Mouse (Mus musculus) embryonic facial prominence, embryonic 11.5 days (tissue): Measurements from ENCODE around the gene Ltb4r1. TPM values are rescaled to one million over a fixed set of nuclear protein-coding genes. Genes with fewer than 3 reads are reported as not detected.

Experiments used
- ATAC-seq: fragments of 200-750 bp; cut with Nextera tagmentation; replicated peaks from 2 replicates; pipeline ENCODE4 v1.8.0; 2017; ENCODE audit warnings: low read depth; ENCODE audit not compliant: insufficient number of reproducible peaks, low FRiP score, low TSS enrichment
- DNase-seq: peaks from one replicate; pipeline ENCODE4 v3.0.0-alpha.2; 2015; ENCODE audit warnings: low spot score
- H3K27ac ChIP-seq: fragments of 300-500 bp; sonication (generic); replicated peaks from 2 replicates; pipeline ENCODE4 v1.5.1; 2014; ENCODE audit warnings: mild to moderate bottlenecking, low read depth, low read length, control low read depth
- H3K27me3 ChIP-seq: fragments of 300-500 bp; sonication (generic); 2 replicates; pipeline ENCODE4 v1.6.1; 2014; ENCODE audit warnings: mild to moderate bottlenecking, low read length, moderate library complexity, mixed read lengths; ENCODE audit not compliant: control insufficient read depth, insufficient read depth
- H3K36me3 ChIP-seq: fragments of 300-500 bp; sonication (generic); replicated peaks from 2 replicates; pipeline ENCODE4 v1.6.1; 2014; ENCODE audit warnings: low read depth, mild to moderate bottlenecking, low read length, moderate library complexity, mixed read lengths; ENCODE audit not compliant: control insufficient read depth, insufficient read depth
- H3K4me1 ChIP-seq: fragments of 300-500 bp; sonication (generic); 2 replicates; pipeline ENCODE4 v1.6.1; 2014; ENCODE audit warnings: low read length, mixed read lengths; ENCODE audit not compliant: control insufficient read depth, insufficient read depth
- H3K4me2 ChIP-seq: fragments of 300-500 bp; sonication (generic); 2 replicates; pipeline ENCODE4 v1.6.1; 2014; ENCODE audit warnings: low read depth, mild to moderate bottlenecking, control low read depth, low read length, moderate library complexity
- H3K4me3 ChIP-seq: fragments of 300-500 bp; sonication (generic); 2 replicates; pipeline ENCODE4 v1.5.1; 2014; ENCODE audit warnings: low read depth, low read length, control low read depth
- H3K9ac ChIP-seq: fragments of 300-500 bp; sonication (generic); replicated peaks from 2 replicates; pipeline ENCODE4 v1.6.1; 2014; ENCODE audit warnings: mild to moderate bottlenecking, control low read depth, low read length
- H3K9me3 ChIP-seq: fragments of 300-500 bp; sonication (generic); replicated peaks from 2 replicates; pipeline ENCODE4 v1.6.1; 2016; ENCODE audit warnings: mild to moderate bottlenecking, low read length, inconsistent platforms, mixed read lengths; ENCODE audit not compliant: control insufficient read depth
- WGBS: fragments of 180-500 bp; shearing (Covaris S2); extraction: QIAGEN DNeasy Blood & Tissue Kit; methylation state at CpG from one replicate; pipeline ENCODE4 v1.1.7; 2014; 5-methylcytosine and 5-hydroxymethylcytosine counted together
- polyA plus RNA-seq: library from polyadenylated mRNA; unstranded; fragments of >200 nt; fragmentation: Nextera tagmentation; extraction: Ambion mirVana; gene quantifications from 2 replicates; pipeline ENCODE4 v1.2.1, GENCODE M21; 2014

The Ltb4r1 gene
- polyA plus RNA-seq, 1 experiment from 2014 or later = not detected

- no peak for DNase-seq
- no peak overlapping the region for H3K9ac ChIP-seq
- 75% methylated on average over 2 of the region's 2 CpGs for WGBS
- no peaks in the 10 kb centered on the region for H3K9me3 ChIP-seq
- no peak overlapping the region for H3K4me2 ChIP-seq
- no peaks in the 10 kb centered on the region for H3K4me1 ChIP-seq
- H3K4me3 ChIP-seq = no peak overlapping the region
- H3K27me3 ChIP-seq = no peaks in the 10 kb centered on the region; the same call in none of the 2 replicates
- no peak overlapping the region for H3K27ac ChIP-seq
- H3K36me3 ChIP-seq = no peaks in the 10 kb centered on the region
- no peak for ATAC-seq
Measured at GRCm38 (mm10) chr14:55793461-55793860, 27.7 kb downstream of the Ltb4r1 start.

GRCm38 (mm10) chr14:55793946-55794345 lies 28.2 kb downstream of the Ltb4r1 start:
- no peak for DNase-seq
- Histone ChIP-seq H3K9me3 (no peaks in the 10 kb centered on the region), H3K36me3 (no peaks in the 10 kb centered on the region), H3K27ac (no peak overlapping the region), H3K27me3 (no peaks in the 10 kb centered on the region), H3K4me2 (no peak overlapping the region), H3K4me3 (no peak overlapping the region), H3K4me1 (no peaks in the 10 kb centered on the region), H3K9ac (no peak overlapping the region)
- no peak for ATAC-seq
- 63% methylated on average over 2 of the region's 2 CpGs for WGBS

- Histone ChIP-seq H3K36me3 (no peaks in the 10 kb centered on the region), H3K4me2 (no peak overlapping the region), H3K9ac (no peak overlapping the region), H3K9me3 (no peaks in the 10 kb centered on the region), H3K27me3 (no peaks in the 10 kb centered on the region), H3K4me1 (no peaks in the 10 kb centered on the region), H3K27ac (no peak overlapping the region), H3K4me3 (no peak overlapping the region)
- 86% methylated on average over 15 of the region's 15 CpGs for WGBS
- DNase-seq (no peak), ATAC-seq (no peak)
Measured at GRCm38 (mm10) chr14:55795380-55796163, 29.8 kb downstream of the Ltb4r1 start.

- 22% methylated on average over 16 of the region's 16 CpGs for WGBS
- Histone ChIP-seq H3K4me3 (peak overlapping the region; percentile 47), H3K4me2 (peak overlapping the region; percentile 63), H3K9me3 (no peaks in the 10 kb centered on the region), H3K36me3 (no peaks in the 10 kb centered on the region), H3K9ac (peak overlapping the region; percentile 47), H3K4me1 (no peaks in the 10 kb centered on the region), H3K27ac (0 out of 2 replicates have a peak overlapping the region, but pooled peaks have one; percentile 8), H3K27me3 (no peaks in the 10 kb centered on the region)
- DNase-seq (peak; percentile 88), ATAC-seq (no peak)
Measured at GRCm38 (mm10) chr14:55814885-55815284, 49.1 kb downstream of the Ltb4r1 start.

GRCm38 (mm10) chr14:55815310-55815751 lies 49.6 kb downstream of the Ltb4r1 start:
- WGBS = 26% methylated on average over 17 of the region's 17 CpGs
- 0 out of 2 replicates have a peak overlapping the region, but pooled peaks have one; percentile 8 for H3K27ac ChIP-seq
- peak overlapping the region; percentile 63 for H3K4me2 ChIP-seq
- DNase-seq = peak; percentile 69
- H3K4me1 ChIP-seq = no peaks in the 10 kb centered on the region
- H3K4me3 ChIP-seq = peak overlapping the region; percentile 47
- H3K9ac ChIP-seq = peak overlapping the region; percentile 47
- no peaks in the 10 kb centered on the region for H3K9me3 ChIP-seq
- no peaks in the 10 kb centered on the region for H3K36me3 ChIP-seq
- no peaks in the 10 kb centered on the region for H3K27me3 ChIP-seq
- 0 out of 2 replicates have a peak, but pooled peaks have one; percentile 44 for ATAC-seq

Other genes with a start within 250 kb of the Ltb4r1 start
- not detected in 2 replicates for gene Nrl, start 241.0 kb upstream of the Ltb4r1 start, polyA plus RNA-seq
- 12.7 and 14.6 TPM in 2 replicates for gene Pck2, start 225.7 kb upstream of the Ltb4r1 start, polyA plus RNA-seq
- gene Dcaf11, start 206.0 kb upstream of the Ltb4r1 start, polyA plus RNA-seq = 69.7 and 76.6 TPM in 2 replicates
- not detected in 2 replicates for gene A730061H03Rik, start 205.6 kb upstream of the Ltb4r1 start, polyA plus RNA-seq
- 3.6 and 5.9 TPM in 2 replicates for gene Fitm1, start 190.3 kb upstream of the Ltb4r1 start, polyA plus RNA-seq
- 136 and 139 TPM in 2 replicates for gene Psme1, start 187.8 kb upstream of the Ltb4r1 start, polyA plus RNA-seq
- gene Emc9, start 180.7 kb upstream of the Ltb4r1 start, polyA plus RNA-seq = 3.8 and 5.3 TPM in 2 replicates
- 237 and 259 TPM in 2 replicates for gene Psme2, start 174.8 kb upstream of the Ltb4r1 start, polyA plus RNA-seq
- gene Rnf31, start 174.3 kb upstream of the Ltb4r1 start, polyA plus RNA-seq = 9.7 and 11.8 TPM in 2 replicates
- 4.9 and 5.2 TPM in 2 replicates for gene Irf9, start 162.4 kb upstream of the Ltb4r1 start, polyA plus RNA-seq
- 3.8 and 4.2 TPM in 2 replicates for gene Rec8, start 147.9 kb upstream of the Ltb4r1 start, polyA plus RNA-seq
- gene Ipo4, start 130.0 kb upstream of the Ltb4r1 start, polyA plus RNA-seq = 85.0 and 86.9 TPM in 2 replicates
- 2.6 and 3.5 TPM in 2 replicates for gene Gm49378, start 128.1 kb upstream of the Ltb4r1 start, polyA plus RNA-seq
- 68.4 and 70.2 TPM in 2 replicates for gene Tm9sf1, start 122.2 kb upstream of the Ltb4r1 start, polyA plus RNA-seq
- gene Tssk4, start 115.8 kb upstream of the Ltb4r1 start, polyA plus RNA-seq = 0.38 and 0.84 TPM in 2 replicates
- gene Mdp1, start 105.5 kb upstream of the Ltb4r1 start, polyA plus RNA-seq = 62.5 and 63.6 TPM in 2 replicates
- gene Gmpr2, start 94.0 kb upstream of the Ltb4r1 start, polyA plus RNA-seq = 60.7 and 67.7 TPM in 2 replicates
- gene Nedd8, start 93.8 kb upstream of the Ltb4r1 start, polyA plus RNA-seq = 622 and 636 TPM in 2 replicates
- 61.3 and 67.7 TPM in 2 replicates for gene Tinf2, start 84.1 kb upstream of the Ltb4r1 start, polyA plus RNA-seq
- gene Tgm1, start 52.0 kb upstream of the Ltb4r1 start, polyA plus RNA-seq = 1.1 and 1.5 TPM in 2 replicates
- 19.9 and 21.5 TPM in 2 replicates for gene Rabggta, start 43.7 kb upstream of the Ltb4r1 start, polyA plus RNA-seq
- 75.9 and 84.8 TPM in 2 replicates for gene Dhrs1, start 20.3 kb upstream of the Ltb4r1 start, polyA plus RNA-seq
- gene Nop9, start 20.3 kb upstream of the Ltb4r1 start, polyA plus RNA-seq = 53.8 and 59.4 TPM in 2 replicates
- gene Cideb, start 7.5 kb upstream of the Ltb4r1 start, polyA plus RNA-seq = 0.18 and 0.35 TPM in 2 replicates
- gene Ltb4r2, start 4.5 kb upstream of the Ltb4r1 start, polyA plus RNA-seq = 0.31 and 0.34 TPM in 2 replicates
- 10.6 and 13.0 TPM in 2 replicates for gene Adcy4, start 18.1 kb downstream of the Ltb4r1 start, polyA plus RNA-seq
- 33.7 and 38.8 TPM in 2 replicates for gene Ripk3, start 22.9 kb downstream of the Ltb4r1 start, polyA plus RNA-seq
- 53.7 and 61.6 TPM in 2 replicates for gene Nfatc4, start 57.2 kb downstream of the Ltb4r1 start, polyA plus RNA-seq
- gene Nynrin, start 88.0 kb downstream of the Ltb4r1 start, polyA plus RNA-seq = 13.6 and 19.4 TPM in 2 replicates
- gene Cbln3, start 118.4 kb downstream of the Ltb4r1 start, polyA plus RNA-seq = 0.07 and 0.17 TPM in 2 replicates
- gene Khnyn, start 119.0 kb downstream of the Ltb4r1 start, polyA plus RNA-seq = 10.4 and 11.9 TPM in 2 replicates
- 55.7 and 59.4 TPM in 2 replicates for gene Sdr39u1, start 134.3 kb downstream of the Ltb4r1 start, polyA plus RNA-seq
- gene Cma1, start 178.7 kb downstream of the Ltb4r1 start, polyA plus RNA-seq = not detected in 2 replicates
- not detected in 2 replicates for gene Cma2, start 185.0 kb downstream of the Ltb4r1 start, polyA plus RNA-seq